Mouse (Mus musculus) B cell, adult 67 days (primary cell): ENCODE results near the gene Sorcs1. TPM values are rescaled to one million over a fixed set of nuclear protein-coding genes. Genes with fewer than 3 reads are reported as not detected.

Experiments used
- total RNA-seq, 2 experiments: library from RNA; stranded (reverse); gene quantifications; 4 replicates each; pipeline ENCODE4 v1.2.4; 2023

Sorcs1 gene
- total RNA-seq: not detected

GRCm38 (mm10) chr19:50677903-50678896 is at the start of gene Sorcs1:
TSS of gene Sorcs1 (minus strand) at chr19:50678646.

